Mouse (Mus musculus) olfactory bulb, adult 2 months (tissue): Measurements from ENCODE around the gene Ankrd33b.

Source experiments
- CTCF ChIP-seq: fragments of 200-500 bp; IDR thresholded peaks from 2 replicates; pipeline ENCODE4 v1.5.1; 2012; ENCODE audit warnings: low read depth, mild to moderate bottlenecking, low read length, moderate library complexity; ENCODE audit not compliant: insufficient read depth
- POLR2A ChIP-seq: fragments of 200-500 bp; IDR thresholded peaks from 2 replicates; pipeline ENCODE4 v1.6.1; 2012; ENCODE audit warnings: mild to moderate bottlenecking, low read depth, low read length, moderate library complexity; ENCODE audit not compliant: insufficient read depth

GRCm38 (mm10) chr15:31337983-31338382, 29.5 kb downstream of the Ankrd33b start:
- TF ChIP-seq CTCF (no peak), POLR2A (no peak)
